Mouse (Mus musculus): Measurements from ENCODE around the gene Dnajc4.
"Not testable (repeated sequence)": the region's sequence is repeated elsewhere in the genome, so short reads cannot be mapped to it uniquely, and the experiment has no call there.

Gene Dnajc4

DNA sequence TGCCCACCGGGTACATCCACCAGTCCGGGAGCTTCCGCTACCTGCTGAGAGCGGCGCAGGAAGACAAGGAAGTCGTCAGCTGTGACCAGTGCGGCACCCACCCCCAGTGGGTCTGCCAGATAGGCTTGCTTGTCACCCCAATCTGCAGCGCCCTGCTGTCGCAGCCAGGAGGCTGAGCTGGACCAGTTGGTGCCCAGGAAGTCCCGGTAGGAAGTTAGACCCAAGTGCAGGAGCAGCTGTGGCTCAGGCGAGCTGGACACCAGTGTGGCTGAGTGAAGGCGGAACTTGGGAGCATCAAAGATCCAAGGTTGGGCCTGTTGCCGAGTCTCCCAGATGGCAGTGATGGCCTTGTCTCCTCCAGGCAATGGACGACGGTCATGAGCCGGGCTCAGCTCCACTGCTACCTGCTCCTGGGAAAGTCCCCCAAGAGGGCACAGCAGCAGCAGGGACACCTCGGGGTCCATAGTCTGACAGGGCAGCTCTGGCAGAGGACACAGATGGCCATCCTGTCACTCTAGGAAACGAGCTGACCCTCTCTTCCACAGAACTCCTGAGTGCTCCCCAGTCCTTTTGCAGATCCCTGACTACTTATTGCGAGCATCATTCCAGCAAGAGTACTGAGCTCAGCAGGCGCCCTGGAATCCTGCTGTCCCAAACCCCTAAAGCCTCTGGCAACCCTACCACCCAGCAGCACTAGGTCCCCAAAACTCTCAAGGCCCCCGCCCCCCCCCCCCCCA is 3.1 kb upstream of the Dnajc4 start:
- no peak for DNase-seq (ENCODE audit: low read depth, low spot score)

DNA sequence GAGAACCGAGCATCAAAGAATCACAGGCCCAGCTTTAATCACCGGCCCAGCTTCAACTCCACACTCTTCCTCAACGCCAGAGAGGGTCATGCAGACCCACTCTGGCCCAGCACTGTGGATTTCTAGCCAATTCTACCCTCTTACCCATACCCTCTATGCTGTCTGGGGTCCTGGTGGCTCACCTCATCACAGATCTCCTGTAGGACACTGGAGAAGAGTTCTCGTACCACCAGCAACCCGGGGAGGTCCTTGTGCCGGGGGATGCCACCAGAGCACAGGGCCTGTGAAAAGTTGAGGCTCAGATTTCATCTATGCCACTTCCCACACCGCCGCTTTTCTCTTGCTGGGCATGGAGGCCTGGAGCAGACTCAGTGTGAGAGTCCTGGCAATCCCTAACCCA is 2.1 kb upstream of the Dnajc4 start:
- DNase-seq (ENCODE audit: low read depth, low spot score) = no peak

- no peak for DNase-seq (ENCODE audit: low read depth, low spot score)
These were observed 1.6 kb upstream of the Dnajc4 start for GRCm38 (mm10) chr19:6994002-6994401.

DNA sequence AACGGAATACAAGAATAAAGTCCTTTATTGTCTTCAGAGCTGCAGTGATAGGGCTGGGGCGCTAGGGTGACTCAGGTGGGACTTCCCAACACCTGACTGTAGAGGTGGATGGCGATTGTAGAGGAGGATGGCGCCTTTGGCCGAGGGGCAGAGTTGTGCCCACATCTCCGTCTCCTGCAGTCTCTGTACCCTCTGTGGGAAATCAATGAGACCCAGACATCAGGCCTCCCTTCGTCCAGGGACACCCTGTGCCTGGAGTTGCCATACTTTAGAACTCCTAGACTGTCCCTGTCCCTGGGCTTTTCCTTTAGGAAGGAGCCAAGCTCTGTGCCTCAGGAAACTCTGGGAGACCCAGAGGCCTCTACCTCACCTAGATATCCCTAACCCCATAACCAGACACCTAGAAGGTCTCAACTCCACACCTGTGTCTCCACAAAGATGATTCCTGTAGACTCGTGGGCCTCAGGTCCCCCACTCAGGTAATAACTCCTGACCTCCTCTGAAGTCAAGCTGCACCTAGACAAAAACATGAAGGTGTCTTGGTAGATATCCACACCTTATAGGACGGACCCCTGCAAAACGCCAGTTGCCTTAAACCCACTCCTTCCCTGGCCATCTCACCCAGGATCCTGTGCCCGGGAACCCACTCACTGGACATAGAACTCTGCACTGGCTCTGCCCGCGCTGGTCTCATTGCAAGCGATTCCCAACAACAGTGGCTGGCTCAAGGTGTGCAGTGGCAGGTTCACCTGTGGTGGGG is 819 bp upstream of the Dnajc4 start:
- no peak for DNase-seq (ENCODE audit: low read depth, low spot score)

DNA sequence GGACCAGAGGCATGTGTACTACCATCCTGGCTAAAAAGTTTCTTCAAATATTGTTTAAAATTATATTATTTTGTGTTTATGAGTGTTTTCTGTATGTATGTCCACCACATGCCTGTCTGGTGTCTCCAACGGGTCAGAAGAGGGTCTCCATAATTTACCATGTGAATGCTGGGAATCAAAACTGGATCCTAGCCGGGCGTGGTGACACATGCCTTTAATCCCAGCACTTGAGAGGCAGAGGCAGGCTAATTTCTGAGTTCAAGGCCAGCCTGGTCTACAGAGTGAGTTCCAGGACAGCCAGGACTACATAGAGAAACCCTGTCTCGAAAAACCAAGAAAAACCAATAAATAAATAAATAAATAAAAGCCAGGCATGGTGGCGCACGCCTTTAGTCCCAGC is 1.2 kb downstream of the Dnajc4 start:
- DNase-seq (ENCODE audit: low read depth, low spot score) = not testable (repeated sequence)

GRCm38 (mm10) chr19:6990712-6991111 is 1.7 kb downstream of the Dnajc4 start:
- DNase-seq (ENCODE audit: low read depth, low spot score) = no peak

GRCm38 (mm10) chr19:6989251-6989650 is 3.1 kb downstream of the Dnajc4 start:
- DNase-seq (ENCODE audit: low read depth, low spot score) = no peak

- no peak for DNase-seq (ENCODE audit: low read depth, low spot score)
These were observed 4.5 kb downstream of the Dnajc4 start for GRCm38 (mm10) chr19:6987904-6988285.

DNA sequence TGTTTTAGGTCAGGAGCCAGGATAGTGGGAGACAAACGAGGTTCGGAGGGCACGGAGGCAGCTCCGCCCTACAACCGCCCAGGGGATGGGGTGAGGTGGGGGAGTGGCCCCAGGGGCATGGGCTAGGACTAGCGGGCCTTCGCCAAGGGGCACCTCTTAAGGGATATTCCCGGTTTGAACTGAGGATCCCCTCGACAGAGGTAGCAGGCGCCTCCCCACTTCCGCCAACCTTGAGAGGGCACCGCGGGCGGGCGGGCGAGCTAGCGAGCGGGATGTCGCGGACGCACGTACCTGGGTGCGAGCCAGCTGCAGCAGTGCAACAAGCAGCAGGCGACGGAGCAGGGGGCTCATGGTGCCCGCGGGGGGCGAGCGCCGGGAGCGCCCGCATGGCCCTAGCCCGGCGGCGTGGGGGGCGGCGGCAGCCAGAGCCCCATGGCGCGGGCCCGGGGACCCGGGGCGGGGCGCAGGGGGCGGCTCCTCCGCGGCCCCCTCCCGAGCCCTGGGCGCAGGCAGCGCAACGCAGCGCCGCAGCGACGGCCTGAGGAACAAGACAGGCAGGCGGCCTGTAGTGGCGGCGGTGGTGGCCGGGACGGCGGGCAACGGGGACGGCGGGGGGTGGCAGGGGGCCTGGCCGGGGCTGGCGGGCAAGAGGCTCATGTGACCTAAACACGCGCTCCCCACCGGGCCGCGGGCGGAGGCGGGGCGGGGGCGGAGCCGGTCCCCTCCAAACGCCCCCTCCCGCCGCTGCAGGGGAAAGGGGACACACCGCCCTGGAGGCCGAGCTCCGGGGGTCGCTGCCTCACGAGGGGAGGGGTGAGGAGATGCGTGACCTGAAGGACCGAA is 5.1 kb downstream of the Dnajc4 start, which contains the start of gene Vegfb:
TSS of gene Vegfb (minus strand) at position 591 of the 843 bp plus-strand sequence.
- no peak for DNase-seq (ENCODE audit: low read depth, low spot score)

- DNase-seq (ENCODE audit: low read depth, low spot score) = no peak
These were observed 6.2 kb downstream of the Dnajc4 start for GRCm38 (mm10) chr19:6985951-6986708.

- no peak for DNase-seq (ENCODE audit: low read depth, low spot score)
These were observed 7.1 kb downstream of the Dnajc4 start for GRCm38 (mm10) chr19:6985300-6985699.

GRCm38 (mm10) chr19:6983621-6984020 is 8.8 kb downstream of the Dnajc4 start:
- no peak for DNase-seq (ENCODE audit: low read depth, low spot score)

DNA sequence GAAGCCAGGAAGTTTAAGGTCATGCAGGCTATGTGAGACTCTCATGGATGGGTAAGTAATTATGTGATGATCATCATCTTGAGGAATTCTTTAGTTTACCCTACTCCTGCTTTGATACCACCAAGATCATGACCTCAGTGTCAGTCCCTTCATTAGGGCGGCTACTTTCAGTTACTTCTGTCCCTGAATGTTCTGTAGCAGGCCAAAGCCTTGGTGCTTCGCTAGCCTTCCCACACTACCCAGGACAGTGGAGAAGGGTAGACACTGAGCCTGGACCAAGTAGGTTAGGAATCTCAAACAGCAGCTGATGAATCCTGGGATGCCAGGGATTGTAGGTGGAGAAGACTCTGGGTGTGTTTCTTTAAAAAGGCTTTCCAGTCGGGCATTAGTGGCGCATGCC is 10.9 kb downstream of the Dnajc4 start:
- DNase-seq (ENCODE audit: low read depth, low spot score) = no peak

DNA sequence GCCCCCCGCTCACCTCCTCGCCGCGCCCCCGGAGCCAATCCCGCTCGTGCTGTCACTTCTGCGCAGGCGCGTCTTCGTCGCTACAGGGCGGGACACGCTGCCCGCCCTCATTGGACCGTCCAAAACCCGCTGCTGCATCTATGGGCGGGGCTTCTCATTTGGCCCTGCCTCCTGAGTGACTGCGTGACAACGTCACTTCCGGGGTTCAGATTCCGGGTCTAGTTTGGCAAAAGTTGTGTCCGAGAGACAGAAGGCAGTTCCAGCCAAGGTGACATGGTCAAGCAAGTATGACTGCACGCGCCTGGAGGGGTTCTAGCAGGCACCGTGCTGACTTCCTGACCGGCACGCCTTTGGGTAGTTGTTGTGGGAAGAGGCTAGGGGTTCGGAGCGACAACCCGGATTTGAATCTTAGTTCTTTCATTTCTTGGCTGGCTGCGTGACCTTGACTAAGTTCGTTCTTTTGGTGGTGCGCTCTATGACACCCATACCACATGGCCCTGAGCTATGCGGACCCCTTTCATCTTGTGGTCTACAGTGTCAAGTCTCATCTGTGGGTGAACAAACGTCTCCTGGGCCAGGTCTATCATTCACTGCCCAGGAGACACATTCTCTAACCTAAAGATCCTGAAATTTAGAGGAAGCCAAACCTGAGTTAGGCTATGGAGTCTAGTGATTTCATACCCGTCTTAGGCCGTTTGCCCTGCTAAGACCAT is 11.8 kb downstream of the Dnajc4 start, which contains the start of gene Fkbp2:
TSS of gene Fkbp2 (minus strand) at position 121 of the 713 bp plus-strand sequence.
- DNase-seq (ENCODE audit: low read depth, low spot score) = peak; percentile 95

DNA sequence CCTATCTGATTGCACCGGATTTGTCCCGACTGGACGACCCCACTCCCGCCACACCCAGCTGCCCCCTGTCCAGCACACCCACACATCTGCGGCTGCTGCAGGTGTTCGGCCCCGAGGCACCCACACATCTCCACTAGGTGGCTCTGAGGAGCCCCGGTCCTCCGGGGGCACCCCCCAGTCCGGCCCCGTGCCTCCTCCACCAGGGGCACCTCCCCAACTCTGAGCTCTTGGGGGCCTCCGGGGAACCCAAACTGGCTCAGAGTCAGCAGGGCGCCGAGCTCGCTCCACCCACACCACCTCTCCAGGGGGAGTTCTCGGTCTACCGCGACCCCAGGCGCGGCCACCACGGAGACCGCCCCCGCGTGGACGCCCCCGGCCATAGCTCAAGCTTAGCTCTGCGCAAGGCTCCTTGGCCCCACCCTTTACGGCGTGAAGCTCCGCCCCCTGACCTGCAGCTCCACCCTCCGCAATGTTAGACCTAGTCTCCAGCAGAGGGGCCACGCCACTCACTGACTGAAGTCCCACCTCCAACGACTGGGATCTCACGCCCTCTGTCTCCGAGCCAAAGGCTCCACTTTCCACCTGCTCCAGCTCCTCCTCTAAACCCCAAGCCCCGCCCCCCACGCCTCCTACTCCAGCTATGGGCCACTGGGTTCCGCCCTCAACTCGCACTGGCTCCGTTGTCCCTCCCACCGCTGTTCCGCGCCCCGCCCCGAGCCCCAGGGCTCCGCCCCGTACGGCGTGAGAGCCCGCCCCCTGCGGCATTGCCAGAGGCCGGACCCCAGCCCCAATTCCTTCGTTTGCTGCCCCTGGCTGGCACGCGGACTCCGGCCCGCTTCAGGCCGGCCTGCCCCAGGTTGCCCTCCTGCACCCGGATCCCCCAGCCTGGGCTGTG is 12.6 kb downstream of the Dnajc4 start:
- peak; percentile 97 for DNase-seq (ENCODE audit: low read depth, low spot score)

GRCm38 (mm10) chr19:6979001-6979479 is 13.3 kb downstream of the Dnajc4 start:
- no peak for DNase-seq (ENCODE audit: low read depth, low spot score)

DNA sequence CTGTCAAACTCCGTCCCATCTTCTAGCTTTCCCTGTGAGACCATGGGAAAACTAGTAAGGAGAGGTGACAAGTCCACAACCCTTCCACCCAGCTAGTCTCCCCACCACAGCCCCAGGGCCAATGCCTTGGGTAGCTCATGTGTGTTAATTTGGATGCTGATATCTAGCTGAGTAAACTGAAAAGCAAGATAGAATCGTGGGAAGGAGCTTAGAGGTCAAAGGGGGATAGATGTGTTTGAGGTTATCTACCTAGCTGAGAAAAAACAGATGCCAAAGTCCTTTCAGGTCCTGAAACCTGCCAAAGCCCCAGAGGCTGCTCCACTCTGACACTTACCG is 13.8 kb downstream of the Dnajc4 start:
- DNase-seq (ENCODE audit: low read depth, low spot score) = no peak

GRCm38 (mm10) chr19:6977759-6978638 is 14.4 kb downstream of the Dnajc4 start:
- no peak for DNase-seq (ENCODE audit: low read depth, low spot score)

Data from WW6 (cell line).